ENCODE assay signal across 8 mouse cellular contexts in the genomic region with DNA sequence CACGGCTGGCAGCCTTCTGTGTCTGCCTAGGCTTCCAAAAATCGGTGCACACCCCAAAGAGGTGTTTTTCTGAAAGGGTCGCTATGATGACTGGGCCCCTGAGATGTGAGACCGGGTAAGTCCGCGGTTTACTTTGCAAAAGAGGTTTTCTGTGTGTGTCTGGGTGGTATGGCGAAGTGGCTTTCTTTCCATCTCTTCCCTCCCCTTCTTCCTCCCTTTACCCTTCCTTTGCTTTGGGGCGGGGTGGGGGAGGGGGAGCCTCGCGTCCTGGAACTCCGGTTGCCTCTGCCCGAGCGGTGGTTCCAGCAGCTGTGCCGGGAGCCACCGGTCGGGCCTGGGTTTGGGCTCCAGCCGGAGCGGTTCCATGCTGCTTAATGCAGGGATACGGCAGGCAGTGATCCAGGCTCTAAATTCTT. TPM values are rescaled to one million over a fixed set of nuclear protein-coding genes. Genes with fewer than 3 reads are reported as not detected.
DNase-seq lines count a peak whose midpoint lies in the region; ATAC-seq and TF ChIP-seq lines count a peak whose summit lies in the region.

No protein-coding gene starts in this region.

- peak overlapping the region; percentile 98 for H3K27ac ChIP-seq in hindbrain, embryonic 14.5 days
- H3K27ac ChIP-seq in liver, embryonic 12.5 days, result no peak overlapping the region
- H3K27ac ChIP-seq in small intestine, adult 2 months (ENCODE audit: insufficient read depth, low read depth, low read length), result no peak overlapping the region

- H3K4me2 ChIP-seq in hindbrain, embryonic 14.5 days (replicated peaks), result peak overlapping the region; percentile 63
- H3K4me2 ChIP-seq in liver, embryonic 12.5 days, result peak overlapping the region; percentile 74

- H3K9me3 ChIP-seq in G1E (replicated peaks), result no peaks in the 10 kb centered on the region
- H3K9me3 ChIP-seq in hindbrain, embryonic 14.5 days (ENCODE audit: control insufficient read depth, low read length), result no peaks in the 10 kb centered on the region
- no peaks in the 10 kb centered on the region for H3K9me3 ChIP-seq in liver, embryonic 12.5 days (replicated peaks)

- H3K9ac ChIP-seq in hindbrain, embryonic 14.5 days, result peak overlapping the region; percentile 99
- H3K9ac ChIP-seq in liver, embryonic 12.5 days, result no peak overlapping the region

- TF ChIP-seq POLR2A in small intestine, adult 2 months (IDR thresholded peaks at IDR 0.05; ENCODE audit: low read depth, low read length), result no peak

- peaks cover 59% of the 10 kb centered on the region for H3K4me1 ChIP-seq in G1E (ENCODE audit: insufficient read depth, low read depth, low read length)
- H3K4me1 ChIP-seq in hindbrain, embryonic 14.5 days (replicated peaks; ENCODE audit: control insufficient read depth, insufficient read depth, low read length), result peaks cover 18% of the 10 kb centered on the region
- H3K4me1 ChIP-seq in liver, embryonic 12.5 days, result peaks cover 9% of the 10 kb centered on the region; the same call in 1 of the 2 replicates
- H3K4me1 ChIP-seq in small intestine, adult 2 months (ENCODE audit: control insufficient read depth, insufficient read depth, insufficient read length, low read length), result peaks cover 5% of the 10 kb centered on the region

- H3K27me3 ChIP-seq in G1E (ENCODE audit: insufficient read depth, low read length), result no peaks in the 10 kb centered on the region
- 0 out of 2 replicates have a peak, but pooled peaks cover 5% of the 10 kb centered on the region for H3K27me3 ChIP-seq in hindbrain, embryonic 14.5 days (ENCODE audit: control insufficient read depth, insufficient read depth, low read length)
- peaks cover 71% of the 10 kb centered on the region for H3K27me3 ChIP-seq in liver, embryonic 12.5 days (replicated peaks)
- peaks cover 25% of the 10 kb centered on the region for H3K27me3 ChIP-seq in small intestine, adult 2 months (ENCODE audit: control insufficient read depth, insufficient read depth, low read length)

- peak overlapping the region; percentile 94 for H3K4me3 ChIP-seq in G1E (ENCODE audit: low read depth, low read length)
- peak overlapping the region; percentile 95 for H3K4me3 ChIP-seq in hindbrain, embryonic 14.5 days (replicated peaks; ENCODE audit: low read length)
- H3K4me3 ChIP-seq in liver, embryonic 12.5 days, result peak overlapping the region; percentile 50
- H3K4me3 ChIP-seq in small intestine, adult 2 months (ENCODE audit: low read depth, low read length), result peak overlapping the region; percentile 63

- no peak for ATAC-seq in G1E (ENCODE audit: extremely low read depth, insufficient number of reproducible peaks, low FRiP score, poor library complexity, severe bottlenecking)
- ATAC-seq in hindbrain, embryonic 14.5 days (ENCODE audit: low FRiP score), result peak; percentile 61
- peak; percentile 25 for ATAC-seq in liver, embryonic 12.5 days

- no peak for TF ChIP-seq CTCF in G1E (IDR thresholded peaks at IDR 0.05; ENCODE audit: low read depth, low read length)
- TF ChIP-seq CTCF in small intestine, adult 2 months (IDR thresholded peaks at IDR 0.05; ENCODE audit: extremely low read depth, insufficient read length, insufficient replicate concordance, low read depth, low read length), result no peak

- WGBS in hindbrain, embryonic 14.5 days, result under 1% methylated on average over 19 of the region's 19 CpGs
- WGBS in liver, embryonic 12.5 days (ENCODE audit: insufficient replicate concordance), result under 1% methylated on average over 19 of the region's 19 CpGs
- WGBS in small intestine, adult 2 months, result 2% methylated on average over 19 of the region's 19 CpGs

- peak; percentile 21 for DNase-seq in adrenal gland, adult 2 months
- DNase-seq in adrenal gland, postnatal 4 days (ENCODE audit: low spot score in 2 of 2), result no peak
- peak; percentile 58 for DNase-seq in G1E (ENCODE audit: low spot score)
- DNase-seq in embryo, embryonic 9.5 days (ENCODE audit: extremely low spot score), result peak; percentile 73
- DNase-seq in hindbrain, embryonic 14.5 days (ENCODE audit: low spot score), result peak; percentile 50
- no peak for DNase-seq in urinary bladder, postnatal 25 days (ENCODE audit: low spot score)

- peaks cover 27% of the 10 kb centered on the region for H3K36me3 ChIP-seq in G1E (replicated peaks)
- H3K36me3 ChIP-seq in hindbrain, embryonic 14.5 days (replicated peaks; ENCODE audit: control insufficient read depth, insufficient read depth), result peaks cover 14% of the 10 kb centered on the region; the same call in 1 of the 2 replicates
- H3K36me3 ChIP-seq in liver, embryonic 12.5 days, result no peaks in the 10 kb centered on the region
- H3K36me3 ChIP-seq in small intestine, adult 2 months (ENCODE audit: control insufficient read depth, insufficient read depth, low read length), result no peaks in the 10 kb centered on the region

RNA-seq across cellular contexts. Expression of a gene that starts 1.3 kb away (rescaled TPM):
- under 1 TPM; 0.29 to 0.35 TPM for total RNA-seq in adrenal gland, adult 2 months (2021)
- polyA plus RNA-seq in adrenal gland, adult 2 months (2012; rRNA removed), result 0.10 and 0.20 TPM in 2 replicates
- total RNA-seq in adrenal gland, postnatal 4 days (2021), result 1 to 10 TPM in 1 of 2 experiments, under 1 TPM in 1; 0.56 to 1.2 TPM
- 71.6 and 76.7 TPM in 2 replicates for total RNA-seq in G1E (2014; fragmentation: Nextera tagmentation)
- total RNA-seq in G1E (2017), result 12.6 and 14.5 TPM in 2 replicates
- polyA plus RNA-seq in G1E (2012), result 21.5 and 22.7 TPM in 2 replicates
- polyA plus RNA-seq in hindbrain, embryonic 14.5 days (2014; fragmentation: Nextera tagmentation; extraction: Ambion mirVana), result 32.5 and 41.0 TPM in 2 replicates
- polyA plus RNA-seq in liver, embryonic 12.5 days (2016; fragmentation: Nextera tagmentation; extraction: Ambion mirVana), result 0.07 and 0.10 TPM in 2 replicates
- polyA plus RNA-seq in small intestine, adult 2 months (2012; rRNA removed), result 0.05 and 0.09 TPM in 2 replicates

Comparison
In these comparisons a context has a peak if more than half of its experiments do, and no peak if none do; other contexts are left out.
1. DNase-seq: peak in adrenal gland, adult 2 months (single experiment), G1E (single experiment), embryo, embryonic 9.5 days (single experiment) and hindbrain, embryonic 14.5 days (single experiment); none in adrenal gland, postnatal 4 days (0 of 2) and urinary bladder, postnatal 25 days (single experiment).
2. RNA of a gene that starts 1.3 kb away (polyA plus RNA-seq): 32.5 to 41.0 TPM in hindbrain, embryonic 14.5 days and 21.5 to 22.7 TPM in G1E; 0.10 to 0.20 TPM in adrenal gland, adult 2 months, 0.07 to 0.10 TPM in liver, embryonic 12.5 days and 0.05 to 0.09 TPM in small intestine, adult 2 months; every median in the first group is over 10 times any median in the second.
3. Peak in every context shown above with its lines, with median percentiles within 50 percentile points of each other: H3K4me3 ChIP-seq.